ENCODE assay signal across 8 mouse cellular contexts in genomic region chr4:139617001-139617364, GRCm38 (mm10). TPM values are rescaled to one million over a fixed set of nuclear protein-coding genes. Genes with fewer than 3 reads are reported as not detected.
DNase-seq lines count a peak whose midpoint lies in the region; ATAC-seq and TF ChIP-seq lines count a peak whose summit lies in the region.

No protein-coding gene starts in this region.

- peak; percentile 70 for DNase-seq in lung, embryonic 14.5 days
- DNase-seq in lung, postnatal 4 days, result no peak
- DNase-seq in right cerebral cortex, adult 2 months (ENCODE audit: low spot score in 2 of 2), result no peak
- no peak for DNase-seq in frontal cortex, postnatal 10 days (ENCODE audit: low spot score in 2 of 2)
- no peak for DNase-seq in urinary bladder, postnatal 25 days (ENCODE audit: low spot score)

- peak overlapping the region; percentile 37 for H3K4me3 ChIP-seq in lung, embryonic 14.5 days (ENCODE audit: low read depth, low read length)
- peak overlapping the region; percentile 37 for H3K4me3 ChIP-seq in embryonic facial prominence, embryonic 13.5 days
- H3K4me3 ChIP-seq in hindbrain, embryonic 16.5 days (ENCODE audit: low read length), result peak overlapping the region; percentile 3; the same call in 1 of the 2 replicates
- peak overlapping the region; percentile 33; the same call in 1 of the 2 replicates for H3K4me3 ChIP-seq in midbrain, embryonic 15.5 days

- no peak for TF ChIP-seq CTCF in lung, embryonic 14.5 days (IDR thresholded peaks at IDR 0.05; ENCODE audit: low read depth)

- H3K4me1 ChIP-seq in lung, embryonic 14.5 days (ENCODE audit: insufficient read depth), result no peaks in the 10 kb centered on the region
- H3K4me1 ChIP-seq in embryonic facial prominence, embryonic 13.5 days, result peaks cover 14% of the 10 kb centered on the region
- H3K4me1 ChIP-seq in hindbrain, embryonic 16.5 days (ENCODE audit: control insufficient read depth, insufficient read depth, low read depth, low read length), result no peaks in the 10 kb centered on the region
- peaks cover 21% of the 10 kb centered on the region for H3K4me1 ChIP-seq in midbrain, embryonic 15.5 days

- no peak overlapping the region for H3K9ac ChIP-seq in lung, embryonic 14.5 days
- peak overlapping the region; percentile 46; the same call in 1 of the 2 replicates for H3K9ac ChIP-seq in embryonic facial prominence, embryonic 13.5 days
- H3K9ac ChIP-seq in hindbrain, embryonic 16.5 days (ENCODE audit: low read depth, low read length), result 0 out of 2 replicates have a peak overlapping the region, but pooled peaks have one; percentile 3
- no peak overlapping the region for H3K9ac ChIP-seq in midbrain, embryonic 15.5 days

- peak overlapping the region; percentile 58 for H3K4me2 ChIP-seq in lung, embryonic 14.5 days
- peak overlapping the region; percentile 56 for H3K4me2 ChIP-seq in embryonic facial prominence, embryonic 13.5 days
- peak overlapping the region; percentile 46 for H3K4me2 ChIP-seq in hindbrain, embryonic 16.5 days (ENCODE audit: low read length)
- peak overlapping the region; percentile 49 for H3K4me2 ChIP-seq in midbrain, embryonic 15.5 days

- no peak for ATAC-seq in lung, embryonic 14.5 days (ENCODE audit: insufficient read depth)
- no peak for ATAC-seq in embryonic facial prominence, embryonic 13.5 days (ENCODE audit: insufficient number of reproducible peaks, insufficient read depth, low FRiP score, low TSS enrichment, low read depth)
- no peak for ATAC-seq in hindbrain, embryonic 16.5 days
- ATAC-seq in midbrain, embryonic 15.5 days (replicated peaks), result no peak

- 54% methylated on average over 3 of the region's 3 CpGs for WGBS in lung, embryonic 14.5 days
- WGBS in embryonic facial prominence, embryonic 13.5 days, result 68% methylated on average over 3 of the region's 3 CpGs
- WGBS in hindbrain, embryonic 16.5 days, result 38% methylated on average over 3 of the region's 3 CpGs
- 53% methylated on average over 3 of the region's 3 CpGs for WGBS in midbrain, embryonic 15.5 days

- peaks cover 42% of the 10 kb centered on the region for H3K36me3 ChIP-seq in lung, embryonic 14.5 days (ENCODE audit: insufficient read depth)
- peaks cover 32% of the 10 kb centered on the region for H3K36me3 ChIP-seq in embryonic facial prominence, embryonic 13.5 days
- peaks cover 13% of the 10 kb centered on the region for H3K36me3 ChIP-seq in hindbrain, embryonic 16.5 days (ENCODE audit: control insufficient read depth, insufficient read depth, low read length)
- H3K36me3 ChIP-seq in midbrain, embryonic 15.5 days (replicated peaks), result peaks cover 14% of the 10 kb centered on the region

- H3K27me3 ChIP-seq in lung, embryonic 14.5 days (ENCODE audit: insufficient read depth, low read length), result no peaks in the 10 kb centered on the region
- no peaks in the 10 kb centered on the region for H3K27me3 ChIP-seq in embryonic facial prominence, embryonic 13.5 days
- no peaks in the 10 kb centered on the region for H3K27me3 ChIP-seq in hindbrain, embryonic 16.5 days (replicated peaks; ENCODE audit: control insufficient read depth, insufficient read depth, low read length)
- H3K27me3 ChIP-seq in midbrain, embryonic 15.5 days (replicated peaks), result no peaks in the 10 kb centered on the region

- H3K9me3 ChIP-seq in lung, embryonic 14.5 days (ENCODE audit: low read depth, low read length), result no peaks in the 10 kb centered on the region
- H3K9me3 ChIP-seq in embryonic facial prominence, embryonic 13.5 days, result 0 out of 2 replicates have a peak, but pooled peaks cover 6% of the 10 kb centered on the region
- 0 out of 2 replicates have a peak, but pooled peaks cover 2% of the 10 kb centered on the region for H3K9me3 ChIP-seq in hindbrain, embryonic 16.5 days (ENCODE audit: control insufficient read depth, low read length)
- no peaks in the 10 kb centered on the region for H3K9me3 ChIP-seq in midbrain, embryonic 15.5 days

- peak overlapping the region; percentile 73 for H3K27ac ChIP-seq in lung, embryonic 14.5 days (ENCODE audit: low read depth)
- peak overlapping the region; percentile 48; the same call in 1 of the 2 replicates for H3K27ac ChIP-seq in embryonic facial prominence, embryonic 13.5 days
- H3K27ac ChIP-seq in hindbrain, embryonic 16.5 days (ENCODE audit: low read depth, low read length), result 0 out of 2 replicates have a peak overlapping the region, but pooled peaks have one; percentile 26
- 0 out of 2 replicates have a peak overlapping the region, but pooled peaks have one; percentile 36 for H3K27ac ChIP-seq in midbrain, embryonic 15.5 days

RNA-seq across cellular contexts. Expression of gene Aldh4a1, which starts 5.7 kb away (rescaled TPM):
- polyA plus RNA-seq in lung, embryonic 14.5 days (2014; fragmentation: Nextera tagmentation; extraction: Ambion mirVana), result 11.7 and 13.8 TPM in 2 replicates
- polyA plus RNA-seq in embryonic facial prominence, embryonic 13.5 days (2015; fragmentation: Nextera tagmentation; extraction: Ambion mirVana), result 29.5 and 29.6 TPM in 2 replicates
- 31.9 and 35.4 TPM in 2 replicates for polyA plus RNA-seq in hindbrain, embryonic 16.5 days (2015; fragmentation: Nextera tagmentation; extraction: Ambion mirVana)
- polyA plus RNA-seq in midbrain, embryonic 15.5 days (2015; fragmentation: Nextera tagmentation; extraction: Ambion mirVana), result 27.1 and 32.0 TPM in 2 replicates

RNA-seq across cellular contexts. Expression of gene Gm21969, which starts 14.0 kb away (rescaled TPM):
- not detected in 2 replicates for polyA plus RNA-seq in lung, embryonic 14.5 days (2014; fragmentation: Nextera tagmentation; extraction: Ambion mirVana)
- polyA plus RNA-seq in embryonic facial prominence, embryonic 13.5 days (2015; fragmentation: Nextera tagmentation; extraction: Ambion mirVana), result not detected in 2 replicates
- not detected in 2 replicates for polyA plus RNA-seq in hindbrain, embryonic 16.5 days (2015; fragmentation: Nextera tagmentation; extraction: Ambion mirVana)
- polyA plus RNA-seq in midbrain, embryonic 15.5 days (2015; fragmentation: Nextera tagmentation; extraction: Ambion mirVana), result not detected in 2 replicates

RNA-seq across cellular contexts. Expression of gene Tas1r2, which starts 36.4 kb away (rescaled TPM):
- not detected in 2 replicates for polyA plus RNA-seq in lung, embryonic 14.5 days (2014; fragmentation: Nextera tagmentation; extraction: Ambion mirVana)
- polyA plus RNA-seq in embryonic facial prominence, embryonic 13.5 days (2015; fragmentation: Nextera tagmentation; extraction: Ambion mirVana), result not detected in 2 replicates
- not detected in 2 replicates for polyA plus RNA-seq in hindbrain, embryonic 16.5 days (2015; fragmentation: Nextera tagmentation; extraction: Ambion mirVana)
- polyA plus RNA-seq in midbrain, embryonic 15.5 days (2015; fragmentation: Nextera tagmentation; extraction: Ambion mirVana), result not detected in 2 replicates

Comparison
In these comparisons a context has a peak if more than half of its experiments do, and no peak if none do; other contexts are left out.
1. H3K9ac ChIP-seq: peak in embryonic facial prominence, embryonic 13.5 days (single experiment) and hindbrain, embryonic 16.5 days (single experiment); none in lung, embryonic 14.5 days (single experiment) and midbrain, embryonic 15.5 days (single experiment).
2. Peak in every context shown above with its lines, with median percentiles within 50 percentile points of each other: H3K27ac ChIP-seq, H3K4me2 ChIP-seq and H3K4me3 ChIP-seq.